Mouse (Mus musculus): ENCODE data around the gene Ctdnep1. TPM values are rescaled to one million over a fixed set of nuclear protein-coding genes. Genes with fewer than 3 reads are reported as not detected.

Gene Ctdnep1
- polyA plus RNA-seq, 1 experiment from 2014 or later: 22.7 TPM

DNA sequence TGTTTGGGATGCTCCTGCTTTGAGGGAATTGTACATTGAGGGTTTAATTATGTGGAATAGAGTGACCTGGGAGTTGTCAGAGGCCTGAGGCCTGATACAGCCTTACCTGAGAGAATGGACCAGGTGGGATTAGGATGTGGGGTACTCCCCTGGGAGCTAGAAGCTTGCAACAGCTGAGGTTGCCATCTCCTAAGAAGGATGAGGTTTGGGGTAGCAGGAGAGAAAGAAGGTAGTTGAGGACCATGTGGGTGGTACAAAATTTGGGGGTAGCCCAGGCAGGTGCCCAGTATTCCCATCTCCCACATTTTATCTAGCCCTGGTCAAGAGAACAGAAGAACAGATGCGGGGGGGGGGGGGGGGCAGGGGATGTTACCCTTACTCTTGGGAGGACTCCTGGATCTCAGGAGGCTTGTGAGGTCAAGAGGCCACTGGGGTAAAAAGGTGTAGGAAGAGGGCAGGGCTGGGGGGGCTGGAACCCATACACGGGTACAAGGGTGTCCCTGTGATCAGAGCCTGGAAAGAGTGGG is 38.6 kb downstream of the Ctdnep1 start:
- no peaks in the 10 kb centered on the region for H3K9me3 ChIP-seq
- no peaks in the 10 kb centered on the region for H3K36me3 ChIP-seq
- no peaks in the 10 kb centered on the region for H3K27me3 ChIP-seq
- WGBS: 15% methylated on average over 1 of the region's 2 CpGs
- peak overlapping the region; percentile 77 for H3K4me3 ChIP-seq
- H3K4me1 ChIP-seq (replicated peaks): peaks cover 72% of the 10 kb centered on the region
- peak overlapping the region; percentile 90 for H3K4me2 ChIP-seq
- peak overlapping the region; percentile 96 for H3K27ac ChIP-seq
- no peak for ATAC-seq (ENCODE audit: low FRiP score)
- H3K9ac ChIP-seq: peak overlapping the region; percentile 97

DNA sequence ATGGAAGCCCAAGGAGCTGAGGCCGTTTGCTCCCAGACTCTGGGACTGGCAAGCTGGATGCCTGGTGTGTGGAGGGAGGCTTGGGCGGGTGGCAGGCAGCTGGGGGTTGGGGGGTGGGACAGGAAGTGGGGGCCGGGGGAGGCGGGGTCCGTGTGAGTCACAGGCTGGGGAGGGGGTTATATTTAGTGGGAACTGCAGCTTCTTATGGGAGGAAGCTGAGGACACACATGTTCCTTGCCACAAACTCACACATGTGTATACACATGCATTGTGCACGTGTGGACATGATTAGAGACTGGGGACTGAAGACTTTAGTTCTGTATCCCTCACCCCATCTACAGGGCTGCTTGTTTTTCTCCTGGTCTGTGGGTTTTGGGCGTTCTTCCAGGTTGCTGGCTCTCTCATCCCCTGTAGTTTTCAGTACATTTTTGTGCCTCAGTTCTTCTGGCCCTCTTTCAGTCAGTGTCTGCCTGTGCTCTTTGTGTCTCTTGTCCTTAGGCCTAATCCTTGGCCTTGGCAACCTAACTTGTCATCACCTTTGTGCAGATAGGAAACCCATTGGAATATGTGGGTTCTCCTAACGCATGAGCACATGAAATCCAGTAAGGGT is 39.2 kb downstream of the Ctdnep1 start:
- no peaks in the 10 kb centered on the region for H3K27me3 ChIP-seq
- ATAC-seq (ENCODE audit: low FRiP score): no peak
- no peaks in the 10 kb centered on the region for H3K36me3 ChIP-seq
- peak overlapping the region; percentile 96 for H3K27ac ChIP-seq
- H3K4me3 ChIP-seq: peak overlapping the region; percentile 77
- H3K9me3 ChIP-seq: no peaks in the 10 kb centered on the region
- H3K4me1 ChIP-seq (replicated peaks): peaks cover 72% of the 10 kb centered on the region
- H3K9ac ChIP-seq: peak overlapping the region; percentile 97
- peak overlapping the region; percentile 90 for H3K4me2 ChIP-seq
- 12% methylated on average over 8 of the region's 8 CpGs for WGBS

GRCm38 (mm10) chr11:70020731-70021263 is 39.8 kb downstream of the Ctdnep1 start:
- peak overlapping the region; percentile 77 for H3K4me3 ChIP-seq
- peak overlapping the region; percentile 97 for H3K9ac ChIP-seq
- no peaks in the 10 kb centered on the region for H3K36me3 ChIP-seq
- peak overlapping the region; percentile 96 for H3K27ac ChIP-seq
- H3K27me3 ChIP-seq: no peaks in the 10 kb centered on the region
- peak overlapping the region; percentile 90 for H3K4me2 ChIP-seq
- WGBS: 0% methylated on average over 8 of the region's 8 CpGs
- ATAC-seq (ENCODE audit: low FRiP score): peak; percentile 80
- no peaks in the 10 kb centered on the region for H3K9me3 ChIP-seq
- H3K4me1 ChIP-seq (replicated peaks): peaks cover 78% of the 10 kb centered on the region

DNA sequence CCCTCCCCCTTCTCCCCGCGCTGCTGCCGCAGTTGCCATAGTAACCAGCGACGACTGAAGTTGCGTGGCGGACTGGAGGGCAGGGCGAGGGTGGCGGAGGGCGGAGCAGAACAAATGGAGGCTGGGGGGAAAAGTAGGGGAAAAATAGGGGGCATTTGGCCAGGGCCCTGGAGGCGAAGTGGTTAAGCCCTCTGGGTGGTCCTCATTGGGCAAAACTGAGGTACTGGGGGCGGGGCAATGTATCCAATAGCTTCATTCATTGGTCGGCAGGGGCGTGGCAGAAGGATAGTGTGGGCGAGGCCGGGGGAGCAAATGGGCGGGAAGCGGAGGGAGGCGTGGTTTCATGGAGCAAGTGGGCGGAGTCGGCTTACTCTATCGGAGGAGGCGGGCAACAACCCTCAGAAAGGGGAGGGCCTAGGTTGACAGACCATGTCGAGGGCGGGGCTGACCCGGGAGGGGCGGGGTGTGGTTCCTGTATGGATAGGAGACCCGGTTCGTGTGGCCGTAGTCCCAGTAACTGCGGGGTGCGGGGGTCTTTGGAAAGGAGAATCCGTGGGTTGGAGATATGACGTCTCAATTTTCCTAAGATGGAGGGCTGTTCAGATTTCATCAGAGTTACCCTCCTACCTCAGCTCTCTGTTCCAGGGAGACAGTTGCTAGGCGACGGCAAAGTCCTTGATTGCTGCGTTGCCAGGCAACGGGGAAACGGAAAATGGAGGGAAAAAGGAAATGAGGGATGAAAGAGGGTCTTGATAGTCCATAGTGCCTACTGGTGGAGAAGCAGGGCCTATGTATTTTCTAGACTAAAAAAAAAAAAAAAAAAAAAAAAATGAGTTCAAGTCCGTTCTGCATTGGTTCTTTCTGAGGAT is 40.5 kb downstream of the Ctdnep1 start:
- peak overlapping the region; percentile 90 for H3K4me2 ChIP-seq
- no peaks in the 10 kb centered on the region for H3K27me3 ChIP-seq
- H3K36me3 ChIP-seq: no peaks in the 10 kb centered on the region
- peaks cover 85% of the 10 kb centered on the region for H3K4me1 ChIP-seq (replicated peaks)
- peak overlapping the region; percentile 77 for H3K4me3 ChIP-seq
- H3K9ac ChIP-seq: peak overlapping the region; percentile 97
- H3K9me3 ChIP-seq: no peaks in the 10 kb centered on the region
- 1% methylated on average over 39 of the region's 40 CpGs for WGBS
- peak; percentile 77 for ATAC-seq (ENCODE audit: low FRiP score)
- peak overlapping the region; percentile 96 for H3K27ac ChIP-seq

DNA sequence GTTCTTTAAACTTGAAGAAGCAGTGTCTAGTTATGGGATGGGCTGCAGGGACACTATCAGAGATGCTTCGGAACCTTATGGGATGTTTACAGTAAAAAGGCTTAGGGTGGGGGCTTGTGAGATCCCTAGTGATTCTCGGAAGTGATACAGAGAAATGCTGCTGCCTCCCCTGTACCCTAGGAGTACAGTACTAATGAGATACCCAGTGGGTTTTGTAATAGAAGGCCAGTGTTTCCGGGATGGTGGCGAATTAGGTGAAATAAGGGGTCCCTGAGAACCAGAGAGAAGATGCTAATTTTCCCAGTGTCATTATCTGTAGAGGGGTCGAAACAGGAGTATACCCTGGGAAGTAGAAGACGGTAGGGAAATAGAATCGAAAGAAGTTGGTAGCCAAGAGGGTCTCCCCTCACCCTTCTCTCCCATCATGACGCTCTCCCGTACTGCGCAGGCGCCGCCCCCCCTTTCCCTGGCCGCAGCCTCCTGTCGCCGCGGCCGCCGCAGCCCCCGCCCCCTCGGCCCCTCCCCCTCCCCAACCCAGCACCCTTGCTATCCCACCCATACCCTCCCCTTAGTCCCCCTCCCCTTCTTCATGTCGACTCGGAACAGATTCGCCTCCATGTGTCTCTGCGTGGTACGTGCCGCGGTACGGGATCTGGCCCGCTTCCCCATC is 42.7 kb downstream of the Ctdnep1 start:
- Histone ChIP-seq H3K9me3 (no peaks in the 10 kb centered on the region), H3K9ac (peak overlapping the region; percentile 71), H3K4me3 (peak overlapping the region; percentile 41), H3K4me2 (peak overlapping the region; percentile 52), H3K27me3 (no peaks in the 10 kb centered on the region), H3K4me1 (replicated peaks) (peaks cover 91% of the 10 kb centered on the region), H3K36me3 (no peaks in the 10 kb centered on the region), H3K27ac (peak overlapping the region; percentile 61)
- ATAC-seq (ENCODE audit: low FRiP score): no peak
- 4% methylated on average over 20 of the region's 29 CpGs for WGBS

DNA sequence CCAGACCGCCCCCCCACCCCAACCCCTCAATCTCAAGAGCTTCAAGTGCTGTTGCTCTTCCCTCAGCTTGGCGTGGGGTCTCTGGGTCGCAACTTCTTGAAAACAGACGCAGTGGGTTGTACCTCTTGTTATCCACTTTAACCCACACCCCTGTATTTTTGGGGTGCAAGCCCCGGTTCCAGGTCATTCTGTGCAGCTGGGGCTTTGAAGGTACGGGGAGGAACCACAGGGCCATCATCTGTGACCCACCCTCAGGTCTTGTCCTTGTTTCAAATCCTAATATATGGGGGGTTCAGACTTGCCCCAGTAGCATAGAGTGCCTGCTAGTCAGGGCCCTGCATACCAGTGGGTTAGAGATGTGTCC is 43.2 kb downstream of the Ctdnep1 start:
- Histone ChIP-seq H3K27me3 (no peaks in the 10 kb centered on the region), H3K4me3 (peak overlapping the region; percentile 41), H3K9ac (peak overlapping the region; percentile 71), H3K36me3 (no peaks in the 10 kb centered on the region), H3K27ac (peak overlapping the region; percentile 61), H3K4me2 (peak overlapping the region; percentile 52), H3K9me3 (no peaks in the 10 kb centered on the region), H3K4me1 (replicated peaks) (peaks cover 91% of the 10 kb centered on the region)
- ATAC-seq (ENCODE audit: low FRiP score): no peak
- 11% methylated on average over 6 of the region's 6 CpGs for WGBS

DNA sequence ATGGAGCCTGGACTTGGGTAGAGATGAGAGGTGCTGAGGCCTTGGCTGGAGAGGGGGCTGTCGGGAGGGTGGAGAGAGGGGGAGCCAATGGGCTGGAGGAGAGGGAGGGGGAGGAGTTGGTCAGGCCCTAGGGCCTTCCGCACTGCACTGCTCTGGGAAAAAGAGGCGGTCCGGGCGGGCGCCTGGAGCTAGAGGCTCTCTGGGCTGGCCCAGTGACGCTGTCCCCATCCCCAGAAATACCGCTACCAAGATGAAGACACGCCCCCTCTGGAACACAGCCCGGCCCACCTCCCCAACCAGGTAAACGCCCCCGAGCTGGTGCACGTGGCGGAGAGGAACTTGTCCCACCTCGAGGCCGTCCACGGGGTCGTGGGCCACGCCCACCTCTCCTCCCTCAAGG is 45.7 kb downstream of the Ctdnep1 start:
- Histone ChIP-seq H3K4me3 (peak overlapping the region; percentile 40), H3K36me3 (peaks cover 12% of the 10 kb centered on the region), H3K9ac (peak overlapping the region; percentile 62), H3K4me2 (peak overlapping the region; percentile 56), H3K27ac (peak overlapping the region; percentile 98), H3K9me3 (no peaks in the 10 kb centered on the region), H3K27me3 (no peaks in the 10 kb centered on the region), H3K4me1 (replicated peaks) (peaks cover 94% of the 10 kb centered on the region)
- 2% methylated on average over 19 of the region's 19 CpGs for WGBS
- ATAC-seq (ENCODE audit: low FRiP score): no peak

GRCm38 (mm10) chr11:70027397-70027796 is 46.4 kb downstream of the Ctdnep1 start:
- Histone ChIP-seq H3K36me3 (peaks cover 19% of the 10 kb centered on the region), H3K9ac (peak overlapping the region; percentile 62), H3K9me3 (no peaks in the 10 kb centered on the region), H3K27me3 (no peaks in the 10 kb centered on the region), H3K27ac (peak overlapping the region; percentile 98), H3K4me1 (replicated peaks) (peaks cover 86% of the 10 kb centered on the region), H3K4me2 (peak overlapping the region; percentile 56), H3K4me3 (peak overlapping the region; percentile 40; the same call in 1 of the 2 replicates)
- 42% methylated on average over 9 of the region's 9 CpGs for WGBS
- no peak for ATAC-seq (ENCODE audit: low FRiP score)

GRCm38 (mm10) chr11:70028401-70029129 is 47.6 kb downstream of the Ctdnep1 start:
- peak overlapping the region; percentile 56 for H3K4me2 ChIP-seq
- no peaks in the 10 kb centered on the region for H3K27me3 ChIP-seq
- WGBS: 22% methylated on average over 12 of the region's 12 CpGs
- H3K4me1 ChIP-seq (replicated peaks): peaks cover 75% of the 10 kb centered on the region
- no peaks in the 10 kb centered on the region for H3K9me3 ChIP-seq
- H3K36me3 ChIP-seq: peaks cover 31% of the 10 kb centered on the region
- H3K9ac ChIP-seq: peak overlapping the region; percentile 62
- ATAC-seq (ENCODE audit: low FRiP score): peak; percentile 8
- H3K27ac ChIP-seq: peak overlapping the region; percentile 98
- peak overlapping the region; percentile 40 for H3K4me3 ChIP-seq

DNA sequence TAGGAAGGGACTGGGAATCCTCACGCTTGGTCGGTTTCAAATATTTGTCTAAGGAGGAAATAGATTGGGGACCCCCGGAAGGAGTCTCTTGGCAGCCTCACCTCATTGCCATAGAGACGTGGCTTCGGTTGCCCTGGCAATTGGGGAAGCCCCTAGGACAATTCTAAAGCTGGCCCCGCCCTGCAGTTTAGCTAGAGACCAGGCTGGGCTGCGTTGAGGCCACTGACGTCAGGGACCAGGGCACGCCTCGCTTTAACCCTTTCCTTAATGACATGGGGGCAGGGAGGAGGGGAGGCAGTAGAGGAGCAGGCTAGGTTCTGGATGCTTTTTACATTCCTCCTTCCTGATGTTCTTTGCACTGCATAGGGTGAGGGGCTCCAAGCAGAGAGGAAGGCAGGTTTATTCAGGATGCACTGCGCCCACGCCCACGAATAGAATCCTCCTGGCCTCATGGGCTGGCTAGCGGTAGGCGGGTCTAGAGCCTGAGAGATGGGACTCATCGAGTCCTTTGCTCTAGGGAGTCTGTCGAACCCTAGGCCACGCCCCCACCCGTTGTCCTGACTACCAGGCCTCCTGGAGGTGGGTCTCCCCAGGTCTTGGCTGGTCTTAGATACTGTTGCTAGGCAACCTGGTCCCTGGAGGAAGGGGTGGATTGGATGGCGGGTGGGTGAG is 48.3 kb downstream of the Ctdnep1 start:
- peak; percentile 92 for ATAC-seq (ENCODE audit: low FRiP score)
- peak overlapping the region; percentile 56 for H3K4me2 ChIP-seq
- peaks cover 70% of the 10 kb centered on the region for H3K4me1 ChIP-seq (replicated peaks)
- peaks cover 36% of the 10 kb centered on the region for H3K36me3 ChIP-seq
- H3K4me3 ChIP-seq: peak overlapping the region; percentile 40
- H3K9me3 ChIP-seq: no peaks in the 10 kb centered on the region
- 0% methylated on average over 20 of the region's 20 CpGs for WGBS
- H3K9ac ChIP-seq: peak overlapping the region; percentile 68
- no peaks in the 10 kb centered on the region for H3K27me3 ChIP-seq
- peak overlapping the region; percentile 98 for H3K27ac ChIP-seq

Data from hindbrain, embryonic 13.5 days (tissue).